Mouse (Mus musculus) MEL (cell line): Measurements from ENCODE around the gene Vps26a.

Experiments used
- CTCF ChIP-seq, 3 experiments: IDR thresholded peaks in 2 of 3; conservative IDR thresholded peaks in 1 of 3; 2 replicates each; pipeline ENCODE4 v1.5.1; 2011 to 2012; ENCODE audit warnings: low read length in 3 of 3, low read depth in 2 of 3, mild to moderate bottlenecking in 2 of 3, improper control_type of control experiment in 1 of 3, inconsistent platforms in 1 of 3, mixed read lengths in 1 of 3, moderate library complexity in 1 of 3; ENCODE audit not compliant: control insufficient read depth in 1 of 3, insufficient read depth in 1 of 3, poor library complexity in 1 of 3, severe bottlenecking in 1 of 3
- ETS1 ChIP-seq: IDR thresholded peaks from 2 replicates; pipeline ENCODE4 v1.6.1; 2012; ENCODE audit warnings: low read depth, mild to moderate bottlenecking, inconsistent platforms, low read length, improper control_type of control experiment, moderate library complexity
- HCFC1 ChIP-seq: IDR thresholded peaks from 2 replicates; pipeline ENCODE4 v1.6.1; 2012; ENCODE audit warnings: low read depth, mild to moderate bottlenecking, inconsistent platforms, low read length, improper control_type of control experiment, moderate library complexity

- TF ChIP-seq CTCF (IDR thresholded peaks at IDR 0.05 in 2 of 3, conservative IDR thresholded peaks at IDR 0.05 in 1 of 3; ENCODE audit: control insufficient read depth in 1 of 3, insufficient read depth in 1 of 3, low read depth in 2 of 3, low read length in 3 of 3, poor library complexity in 1 of 3, severe bottlenecking in 1 of 3) (no peak), ETS1 (peak; percentile 83), HCFC1 (peak; percentile 42; the same call in 1 of the 2 replicates)
These were observed 73.0 kb downstream of the Vps26a start for GRCm38 (mm10) chr10:62413606-62413982.
